Mouse (Mus musculus) G1E (cell line): ENCODE data around the gene Tssc4. TPM values are rescaled to one million over a fixed set of nuclear protein-coding genes. Genes with fewer than 3 reads are reported as not detected.

Experiments used
- ATAC-seq: 2 replicates; pipeline ENCODE4 v1.8.0; 2016; ENCODE audit warnings: mild to moderate bottlenecking; ENCODE audit not compliant: insufficient number of reproducible peaks, poor library complexity, low FRiP score, severe bottlenecking; ENCODE audit errors: extremely low read depth
- DNase-seq: peaks from one replicate; pipeline ENCODE4 v3.0.0; 2012; ENCODE audit warnings: low spot score
- H3K27me3 ChIP-seq: 2 replicates; pipeline ENCODE4 v1.6.1; 2012; ENCODE audit warnings: mild to moderate bottlenecking, low read length, inconsistent platforms; ENCODE audit not compliant: insufficient read depth
- H3K36me3 ChIP-seq: replicated peaks from 2 replicates; pipeline ENCODE3; 2012; ENCODE audit warnings: mild to moderate bottlenecking, inconsistent platforms
- H3K4me1 ChIP-seq: 2 replicates; pipeline ENCODE4 v1.6.1; 2012; ENCODE audit warnings: low read depth, low read length, inconsistent platforms, mixed read lengths; ENCODE audit not compliant: insufficient read depth
- H3K4me3 ChIP-seq: 2 replicates; pipeline ENCODE4 v1.5.1; 2012; ENCODE audit warnings: low read depth, mild to moderate bottlenecking, inconsistent platforms, low read length, moderate library complexity, mixed read lengths
- H3K9me3 ChIP-seq: replicated peaks from 2 replicates; pipeline ENCODE4 v1.6.1; 2012; ENCODE audit warnings: inconsistent platforms
- CTCF ChIP-seq: IDR thresholded peaks from 2 replicates; pipeline ENCODE4 v1.5.1; 2012; ENCODE audit warnings: low read depth, low read length, inconsistent platforms, mixed read lengths
- GATA1 ChIP-seq: IDR thresholded peaks from 2 replicates; pipeline ENCODE4 v1.6.1; 2012; ENCODE audit warnings: borderline replicate concordance, low read length, inconsistent platforms, mixed read lengths
- GATA2 ChIP-seq: IDR thresholded peaks from 2 replicates; pipeline ENCODE4 v1.6.1; 2012; ENCODE audit warnings: low read depth, low read length, inconsistent platforms, borderline replicate concordance
- POLR2AphosphoS5 ChIP-seq: IDR thresholded peaks from 2 replicates; pipeline ENCODE4 v1.6.1; 2012; ENCODE audit warnings: low read depth, low read length, inconsistent platforms; ENCODE audit not compliant: insufficient replicate concordance
- TAL1 ChIP-seq: conservative IDR thresholded peaks from 2 replicates; pipeline ENCODE4 v1.6.1; 2012; ENCODE audit warnings: low read depth, low read length, inconsistent platforms, mixed read lengths
- polyA plus RNA-seq: library from polyadenylated mRNA; stranded (reverse); fragments of >175 nt; gene quantifications from 2 replicates; pipeline ENCODE4 v1.2.3, GENCODE M21; 2012
- total RNA-seq, 2 experiments: library from RNA; stranded (forward) in 1 of 2; stranded (reverse) in 1 of 2; fragments of 200-1000 nt in 1 of 2; fragments of >200 nt in 1 of 2; fragmentation: Nextera tagmentation in 1 of 2; gene quantifications; 2 replicates each; pipeline ENCODE4 v1.2.3; 2014 to 2017

The Tssc4 gene
- total and polyA plus RNA-seq, 3 experiments: 18.8 to 207 (median 25.0) TPM

DNA sequence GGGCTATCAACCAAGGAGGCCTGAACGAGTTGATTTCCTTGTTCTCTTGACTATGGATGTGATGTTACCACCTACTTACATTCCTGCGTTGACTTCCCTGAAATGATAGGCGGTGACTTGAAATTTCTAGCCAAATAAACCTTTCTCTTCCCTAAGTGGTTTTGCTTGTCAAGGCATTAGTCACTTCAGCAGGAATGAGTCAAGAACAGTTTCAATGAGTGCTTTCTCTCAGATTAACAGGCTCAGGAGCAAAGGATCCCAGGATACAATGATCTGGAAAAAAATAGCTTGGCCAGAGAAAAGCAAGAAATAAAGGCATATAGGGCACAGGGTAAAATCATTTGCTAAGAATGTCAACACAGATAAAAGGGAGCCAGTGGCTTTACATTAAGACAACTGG lies 43.6 kb upstream of the Tssc4 start:
- no peak for ATAC-seq
- H3K4me3 ChIP-seq: no peak overlapping the region
- H3K27me3 ChIP-seq: 0 out of 2 replicates have a peak, but pooled peaks cover 5% of the 10 kb centered on the region
- H3K9me3 ChIP-seq: no peaks in the 10 kb centered on the region
- no peak for DNase-seq
- peaks cover 26% of the 10 kb centered on the region for H3K4me1 ChIP-seq
- peaks cover 23% of the 10 kb centered on the region for H3K36me3 ChIP-seq
- TF ChIP-seq TAL1 (no peak), POLR2AphosphoS5 (no peak), CTCF (no peak), GATA1 (no peak)

DNA sequence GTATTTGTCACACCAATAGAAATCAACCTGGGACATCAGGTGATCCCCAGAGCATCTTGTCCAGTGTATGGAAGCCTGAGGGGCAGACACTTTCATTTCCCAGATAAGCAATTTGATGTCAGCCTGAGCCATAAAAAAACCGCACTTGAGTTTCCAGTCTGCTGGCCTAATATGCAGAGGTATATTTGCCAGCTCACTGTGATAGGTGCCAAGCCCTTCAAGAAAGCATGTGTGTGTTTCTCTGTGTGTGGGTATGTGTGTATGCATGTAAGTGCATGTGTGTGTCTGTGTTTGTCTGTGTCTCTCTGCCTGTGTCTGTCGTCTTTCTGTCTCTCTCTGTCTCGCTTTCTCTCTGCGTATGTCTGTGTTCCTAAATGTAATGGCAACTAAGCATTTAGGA lies 41.9 kb upstream of the Tssc4 start:
- no peak for DNase-seq
- no peak for ATAC-seq
- H3K9me3 ChIP-seq: no peaks in the 10 kb centered on the region
- no peak for TF ChIP-seq POLR2AphosphoS5
- no peak for TF ChIP-seq TAL1
- TF ChIP-seq GATA2: no peak
- no peak for TF ChIP-seq CTCF
- TF ChIP-seq GATA1: no peak
- peaks cover 16% of the 10 kb centered on the region for H3K4me1 ChIP-seq
- peaks cover 9% of the 10 kb centered on the region for H3K36me3 ChIP-seq
- no peak overlapping the region for H3K4me3 ChIP-seq
- 0 out of 2 replicates have a peak, but pooled peaks cover 5% of the 10 kb centered on the region for H3K27me3 ChIP-seq

DNA sequence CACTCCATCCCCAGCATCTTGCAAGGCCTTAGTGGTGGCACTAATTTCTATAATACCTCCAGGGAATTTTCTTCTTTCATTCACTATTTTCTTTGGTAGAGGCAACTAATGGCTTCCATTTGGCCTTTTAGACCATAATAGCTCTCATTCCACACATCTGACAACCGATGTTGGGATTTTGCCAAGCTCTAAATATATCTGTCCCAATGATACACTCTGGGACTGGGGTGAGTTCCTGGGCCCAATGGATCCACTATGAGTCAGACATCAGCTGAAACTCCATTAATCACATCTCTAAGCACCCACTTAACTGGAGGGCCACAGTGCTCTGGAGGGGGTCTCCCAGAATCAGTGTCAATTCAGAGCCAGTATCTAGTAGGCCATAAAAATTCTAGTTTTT lies 37.2 kb upstream of the Tssc4 start:
- no peaks in the 10 kb centered on the region for H3K4me1 ChIP-seq
- no peak overlapping the region for H3K4me3 ChIP-seq
- peaks cover 2% of the 10 kb centered on the region for H3K36me3 ChIP-seq
- no peak for TF ChIP-seq TAL1
- no peak for TF ChIP-seq CTCF
- TF ChIP-seq POLR2AphosphoS5: no peak
- no peak for TF ChIP-seq GATA1
- no peak for TF ChIP-seq GATA2
- H3K27me3 ChIP-seq: 0 out of 2 replicates have a peak, but pooled peaks cover 7% of the 10 kb centered on the region
- DNase-seq: no peak
- ATAC-seq: no peak
- H3K9me3 ChIP-seq: no peaks in the 10 kb centered on the region

DNA sequence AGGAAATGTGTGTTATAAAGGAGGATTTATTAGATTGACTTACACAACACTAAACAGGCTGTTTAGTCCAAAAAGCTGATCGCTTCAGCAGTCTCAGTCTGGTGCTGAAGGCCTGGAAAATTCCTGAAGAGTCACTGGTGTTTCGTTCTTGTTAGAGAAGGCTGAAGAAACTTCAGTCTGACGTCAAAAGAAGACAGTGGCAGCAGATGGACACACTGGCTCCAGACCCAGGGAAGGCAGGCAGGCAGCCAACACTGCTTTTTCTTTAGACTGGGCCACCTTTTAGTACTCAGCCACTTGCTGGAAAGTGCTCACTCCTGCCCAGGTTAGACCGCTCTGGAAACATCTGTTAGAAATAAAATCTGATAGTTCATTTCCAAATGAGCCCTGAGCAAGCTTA lies 35.5 kb upstream of the Tssc4 start:
- TF ChIP-seq TAL1: no peak
- TF ChIP-seq CTCF: no peak
- TF ChIP-seq GATA2: no peak
- TF ChIP-seq GATA1: no peak
- TF ChIP-seq POLR2AphosphoS5: no peak
- H3K36me3 ChIP-seq: no peaks in the 10 kb centered on the region

DNA sequence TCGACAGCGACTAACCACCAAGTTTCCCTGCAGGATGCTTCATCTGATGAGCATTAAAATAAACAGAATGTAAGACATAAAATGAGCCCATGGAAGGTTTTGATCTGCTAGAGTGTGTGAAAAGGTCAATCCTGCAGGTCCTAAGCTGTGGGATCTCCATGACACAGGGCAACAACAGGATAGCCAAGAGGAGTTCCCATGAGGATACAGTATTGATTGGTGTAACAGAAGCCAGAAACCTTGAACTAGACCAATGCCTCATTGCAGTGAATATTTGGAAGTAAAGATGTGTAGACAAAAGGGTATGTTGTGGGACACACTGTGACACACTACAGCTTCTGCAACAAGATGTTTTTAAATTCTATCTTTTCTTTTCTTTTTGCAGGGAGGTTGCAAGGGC lies 34.9 kb upstream of the Tssc4 start:
- Histone ChIP-seq H3K27me3 (0 out of 2 replicates have a peak, but pooled peaks cover 7% of the 10 kb centered on the region), H3K9me3 (no peaks in the 10 kb centered on the region), H3K4me1 (peaks cover 19% of the 10 kb centered on the region), H3K4me3 (no peak overlapping the region), H3K36me3 (no peaks in the 10 kb centered on the region)
- TF ChIP-seq CTCF (no peak), POLR2AphosphoS5 (no peak), GATA2 (no peak), TAL1 (no peak), GATA1 (no peak)
- ATAC-seq: no peak
- no peak for DNase-seq

More for the DNA sequence above, 35.5 kb upstream of the Tssc4 start:
- DNase-seq (no peak), ATAC-seq (no peak)
- Histone ChIP-seq H3K27me3 (0 out of 2 replicates have a peak, but pooled peaks cover 7% of the 10 kb centered on the region), H3K9me3 (no peaks in the 10 kb centered on the region), H3K4me3 (no peak overlapping the region), H3K4me1 (peaks cover 13% of the 10 kb centered on the region)

DNA sequence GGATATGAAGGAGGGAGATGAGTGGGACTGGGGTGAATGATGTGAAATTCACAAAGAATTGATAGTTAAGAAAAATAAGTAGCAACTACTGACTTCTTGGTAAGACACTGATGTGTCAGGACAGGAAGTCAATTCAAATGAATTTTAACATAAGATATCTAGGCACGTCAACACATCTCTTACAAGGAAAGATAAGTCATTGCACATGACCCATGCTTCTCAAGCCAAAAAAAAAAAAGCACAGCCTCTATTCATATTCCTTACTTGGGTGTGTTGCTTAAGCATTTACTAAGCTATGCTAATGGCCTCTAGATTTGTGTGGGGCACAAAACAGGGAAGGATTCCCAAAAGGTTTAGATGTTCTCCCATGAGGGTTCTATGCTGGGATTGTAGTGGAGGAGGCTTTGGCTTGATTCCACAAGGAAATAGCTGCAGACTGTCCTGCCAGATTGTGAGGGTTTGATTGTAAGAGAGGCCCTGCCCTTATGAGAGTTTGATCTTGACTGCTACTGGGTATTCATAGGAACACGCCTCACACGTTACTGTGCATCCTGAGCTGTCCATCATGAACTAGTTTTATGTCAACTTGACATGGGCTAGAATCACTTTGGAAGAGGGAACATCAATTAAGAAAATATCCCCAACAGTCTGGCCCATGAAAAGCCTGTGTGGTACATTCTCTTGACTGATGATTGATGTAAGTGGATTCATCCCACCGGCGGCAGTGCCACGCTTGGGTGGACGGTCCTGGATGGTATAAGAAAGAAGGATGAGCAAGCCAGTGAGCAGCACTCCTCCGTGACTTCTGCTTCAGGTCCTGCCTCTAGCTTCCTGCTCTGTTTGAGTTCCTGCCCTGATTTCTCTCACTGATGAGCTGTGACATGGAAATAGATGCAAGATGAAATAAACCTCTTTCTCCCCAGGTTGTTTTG lies 34.3 kb upstream of the Tssc4 start:
- ATAC-seq (no peak), DNase-seq (no peak)
- H3K36me3 ChIP-seq: no peaks in the 10 kb centered on the region
- no peaks in the 10 kb centered on the region for H3K9me3 ChIP-seq
- no peak overlapping the region for H3K4me3 ChIP-seq
- TF ChIP-seq GATA1 (no peak), TAL1 (no peak)
- 0 out of 2 replicates have a peak, but pooled peaks cover 4% of the 10 kb centered on the region for H3K27me3 ChIP-seq
- H3K4me1 ChIP-seq: peaks cover 20% of the 10 kb centered on the region
